Mouse (Mus musculus) gastrocnemius, postnatal 10 days (tissue): ENCODE results near the gene Snrk. TPM values are rescaled to one million over a fixed set of nuclear protein-coding genes. Genes with fewer than 3 reads are reported as not detected.

Source experiments
- DNase-seq: peaks from one replicate; pipeline ENCODE4 v3.0.0; 2021; ENCODE audit warnings: mixed read lengths
- total RNA-seq, 2 experiments: library from RNA; stranded (reverse); gene quantifications; 2 replicates each; pipeline ENCODE4 v1.2.3; 2021

Snrk gene
- total RNA-seq, 2 experiments from 2014 or later: 54.8 to 73.5 TPM

- no peak for DNase-seq
Observed at GRCm38 (mm10) chr9:122183074-122183473, 66.0 kb downstream of the Snrk start.

GRCm38 (mm10) chr9:122184329-122184728 lies 67.3 kb downstream of the Snrk start:
- no peak for DNase-seq

DNA sequence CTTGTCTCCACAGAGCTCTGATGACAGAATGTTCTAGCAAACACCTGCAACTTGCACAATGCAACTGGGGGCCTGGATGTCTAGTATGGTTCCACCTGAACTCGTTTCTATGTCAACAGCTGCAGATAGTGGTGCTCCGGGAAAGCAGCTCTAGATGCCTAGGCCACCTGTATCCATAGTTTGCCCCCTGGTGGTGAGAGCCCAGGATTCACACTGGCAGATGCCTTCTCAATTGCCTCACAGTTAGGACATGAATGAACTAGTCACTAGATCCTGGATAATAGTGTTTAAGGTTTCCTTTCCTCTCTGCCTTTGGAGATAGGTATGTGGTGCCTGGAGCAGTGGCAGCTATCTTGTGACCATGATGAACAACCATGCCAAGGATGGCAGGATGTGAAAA lies 68.0 kb downstream of the Snrk start:
- DNase-seq: peak; percentile 80

- DNase-seq: no peak
Observed at GRCm38 (mm10) chr9:122185953-122186352, 68.9 kb downstream of the Snrk start.

DNA sequence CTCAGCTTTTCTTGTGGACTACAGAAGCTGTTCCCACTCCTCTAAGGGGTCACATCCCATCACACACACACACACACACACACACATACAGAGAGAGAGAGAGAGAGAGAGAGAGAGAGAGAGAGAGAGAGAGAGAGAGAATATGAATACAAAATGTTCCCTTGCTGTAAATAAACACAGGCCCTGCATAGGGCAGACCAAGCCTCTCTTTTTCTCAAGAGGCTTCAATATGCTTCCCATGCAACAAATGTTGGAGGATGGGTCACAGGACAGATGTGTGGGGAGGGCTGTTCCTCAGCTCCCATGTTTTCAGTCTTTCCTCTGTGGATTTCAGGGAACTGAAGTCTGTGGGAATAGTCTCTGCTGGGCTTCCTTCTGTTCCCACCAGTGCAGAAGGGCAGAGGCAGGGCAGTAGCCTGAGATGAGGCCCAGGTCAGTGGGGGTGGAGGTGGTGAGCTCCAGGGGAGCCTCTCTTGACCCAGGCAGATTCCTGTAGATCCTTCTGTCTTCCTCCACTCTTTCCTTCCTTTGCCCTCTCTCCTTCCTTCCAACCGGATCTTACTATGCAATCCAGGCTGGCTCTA lies 69.7 kb downstream of the Snrk start:
- DNase-seq: no peak

DNA sequence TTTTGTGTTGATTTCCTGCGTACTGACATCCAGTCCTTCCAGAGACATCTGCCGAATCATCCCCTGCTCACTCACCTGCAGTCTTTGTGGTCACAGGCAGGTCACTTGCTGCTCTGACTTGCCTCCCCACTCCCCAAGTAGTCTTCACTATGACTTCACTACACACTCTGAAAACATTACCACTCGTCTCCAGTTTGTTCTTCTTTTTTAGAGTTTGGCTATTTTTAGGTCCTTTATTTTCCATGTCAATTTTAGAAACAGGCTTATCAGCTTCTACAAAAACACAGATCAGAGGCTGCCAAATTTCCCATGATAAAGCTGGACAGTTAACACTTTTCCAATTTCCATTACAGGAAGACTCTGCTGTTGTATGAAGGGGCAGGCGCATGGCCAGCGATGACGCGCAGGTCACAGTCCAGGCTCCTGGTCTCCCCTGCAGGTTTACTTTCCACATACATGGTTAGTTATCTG lies 70.4 kb downstream of the Snrk start:
- DNase-seq: no peak

GRCm38 (mm10) chr9:122188724-122189123 lies 71.7 kb downstream of the Snrk start:
- DNase-seq: no peak

DNA sequence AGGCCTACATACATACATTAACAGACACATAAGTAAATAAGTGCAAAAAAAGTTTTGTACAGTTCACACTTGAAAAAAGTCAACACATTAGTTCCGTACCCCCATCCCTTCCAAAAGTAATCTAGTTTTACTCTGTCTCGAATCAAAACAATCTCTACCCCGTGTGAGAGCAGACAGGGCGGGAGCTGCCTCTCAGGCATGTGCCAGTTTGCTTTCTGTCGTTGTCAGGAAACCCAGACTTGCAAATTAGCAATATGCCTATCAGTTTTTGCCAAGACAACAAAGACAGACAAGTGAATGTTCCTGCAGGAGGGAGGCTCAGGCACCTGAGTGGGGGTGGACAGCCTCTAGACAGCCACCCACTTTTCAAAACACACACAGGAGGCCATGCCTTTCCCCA lies 76.3 kb downstream of the Snrk start:
- no peak for DNase-seq

- no peak for DNase-seq
Observed at GRCm38 (mm10) chr9:122193823-122194222, 76.8 kb downstream of the Snrk start.

GRCm38 (mm10) chr9:122195042-122195682 lies 78.1 kb downstream of the Snrk start:
- DNase-seq: no peak

DNA sequence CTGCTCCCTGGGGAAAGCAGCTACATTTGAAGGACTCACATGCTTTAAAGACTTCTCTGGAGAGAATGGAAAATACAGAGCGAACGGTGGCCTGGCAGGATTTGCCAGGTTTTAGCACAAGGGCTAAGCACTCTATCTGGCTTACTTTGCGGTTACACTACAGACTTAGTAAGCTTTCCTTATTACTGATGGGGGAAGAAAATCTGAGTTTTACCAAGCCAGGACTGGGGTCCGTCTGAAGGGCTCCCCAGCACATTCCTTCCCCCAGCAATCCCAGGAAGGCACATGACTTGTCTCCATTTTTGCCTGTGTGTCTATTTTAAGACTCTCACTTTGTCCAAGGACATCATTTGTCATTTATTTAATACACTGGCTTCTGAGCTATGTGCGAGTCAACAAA lies 80.0 kb downstream of the Snrk start:
- no peak for DNase-seq

GRCm38 (mm10) chr9:122198621-122199020 lies 81.6 kb downstream of the Snrk start:
- DNase-seq: no peak

- DNase-seq: peak; percentile 61
Observed at GRCm38 (mm10) chr9:122199253-122199652, 82.2 kb downstream of the Snrk start.

DNA sequence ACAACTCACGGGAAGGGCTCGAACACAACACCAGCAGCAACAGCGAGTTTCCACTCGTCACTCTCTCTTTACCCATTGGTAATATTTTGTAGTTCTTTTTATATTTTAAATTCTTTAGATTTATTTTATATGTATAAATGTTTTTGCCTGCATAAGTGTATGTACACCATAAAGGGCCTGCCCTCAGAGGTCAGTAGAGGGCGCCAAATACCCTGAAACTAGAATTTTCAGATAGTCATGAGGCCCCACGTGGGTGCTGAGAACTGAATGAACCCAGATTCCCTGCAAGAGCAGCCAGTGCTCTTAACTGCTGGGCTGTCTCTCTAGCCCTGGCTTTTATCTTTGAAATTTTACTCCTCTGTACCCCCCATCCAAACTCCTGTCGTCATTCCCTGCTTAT lies 87.4 kb downstream of the Snrk start:
- DNase-seq: no peak

DNA sequence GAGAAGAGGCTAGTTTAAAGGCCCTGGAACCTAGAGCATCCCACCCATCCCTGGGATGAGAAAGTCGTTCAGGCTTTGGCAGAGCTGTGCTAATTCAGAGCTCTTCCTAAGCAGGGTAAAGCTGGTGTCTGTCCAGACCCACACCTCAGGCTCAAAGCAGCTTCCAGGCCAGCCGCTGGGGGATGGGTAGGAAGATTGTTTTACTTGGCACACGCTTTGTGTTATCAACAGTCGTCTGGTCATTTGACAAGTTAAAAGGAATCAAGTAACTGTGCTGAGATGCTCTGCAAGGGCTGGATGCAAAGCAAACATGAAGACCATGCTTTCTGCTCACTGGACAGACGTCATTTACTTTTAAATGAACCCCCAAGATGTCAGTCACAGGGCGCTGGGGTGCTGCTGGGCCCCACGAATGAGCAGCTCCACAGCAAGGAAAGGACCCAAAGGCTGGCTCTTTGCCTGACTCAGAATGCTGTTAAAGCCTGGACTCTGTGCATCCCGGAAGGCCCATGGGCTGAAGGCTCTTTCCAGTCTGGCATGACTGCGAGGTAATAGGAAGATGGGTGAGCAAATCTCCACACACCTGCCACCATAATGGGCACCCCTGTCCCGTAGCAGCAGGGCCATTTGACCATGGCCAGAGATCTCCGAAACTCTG lies 88.6 kb downstream of the Snrk start:
- DNase-seq: no peak

GRCm38 (mm10) chr9:122208311-122208710 lies 91.2 kb downstream of the Snrk start:
- no peak for DNase-seq

GRCm38 (mm10) chr9:122215118-122215517 lies 98.1 kb downstream of the Snrk start:
- DNase-seq: no peak

- DNase-seq: no peak
Observed at GRCm38 (mm10) chr9:122216945-122217529, 100.0 kb downstream of the Snrk start.

Other genes with a start within 250 kb of the Snrk start
- 1 to 10 TPM; 1.6 to 2.2 TPM for gene Ackr2, start 218.9 kb upstream of the Snrk start, total RNA-seq
- gene Cyp8b1, start 201.0 kb upstream of the Snrk start, total RNA-seq: not detected
- 1 to 10 TPM; 6.4 to 7.8 TPM for gene Fam198a, start 166.3 kb upstream of the Snrk start, total RNA-seq
- 1 to 10 TPM; 6.5 to 7.0 TPM for gene Pomgnt2, start 120.2 kb upstream of the Snrk start, total RNA-seq
- gene Ano10, start 177.2 kb downstream of the Snrk start, total RNA-seq: 10 to 100 TPM; 47.5 to 48.6 TPM
- gene Abhd5, start 234.3 kb downstream of the Snrk start, total RNA-seq: 10 to 100 TPM; 22.9 to 23.9 TPM